Mouse (Mus musculus): ENCODE results near the gene Adam15.

Adam15 gene

DNA sequence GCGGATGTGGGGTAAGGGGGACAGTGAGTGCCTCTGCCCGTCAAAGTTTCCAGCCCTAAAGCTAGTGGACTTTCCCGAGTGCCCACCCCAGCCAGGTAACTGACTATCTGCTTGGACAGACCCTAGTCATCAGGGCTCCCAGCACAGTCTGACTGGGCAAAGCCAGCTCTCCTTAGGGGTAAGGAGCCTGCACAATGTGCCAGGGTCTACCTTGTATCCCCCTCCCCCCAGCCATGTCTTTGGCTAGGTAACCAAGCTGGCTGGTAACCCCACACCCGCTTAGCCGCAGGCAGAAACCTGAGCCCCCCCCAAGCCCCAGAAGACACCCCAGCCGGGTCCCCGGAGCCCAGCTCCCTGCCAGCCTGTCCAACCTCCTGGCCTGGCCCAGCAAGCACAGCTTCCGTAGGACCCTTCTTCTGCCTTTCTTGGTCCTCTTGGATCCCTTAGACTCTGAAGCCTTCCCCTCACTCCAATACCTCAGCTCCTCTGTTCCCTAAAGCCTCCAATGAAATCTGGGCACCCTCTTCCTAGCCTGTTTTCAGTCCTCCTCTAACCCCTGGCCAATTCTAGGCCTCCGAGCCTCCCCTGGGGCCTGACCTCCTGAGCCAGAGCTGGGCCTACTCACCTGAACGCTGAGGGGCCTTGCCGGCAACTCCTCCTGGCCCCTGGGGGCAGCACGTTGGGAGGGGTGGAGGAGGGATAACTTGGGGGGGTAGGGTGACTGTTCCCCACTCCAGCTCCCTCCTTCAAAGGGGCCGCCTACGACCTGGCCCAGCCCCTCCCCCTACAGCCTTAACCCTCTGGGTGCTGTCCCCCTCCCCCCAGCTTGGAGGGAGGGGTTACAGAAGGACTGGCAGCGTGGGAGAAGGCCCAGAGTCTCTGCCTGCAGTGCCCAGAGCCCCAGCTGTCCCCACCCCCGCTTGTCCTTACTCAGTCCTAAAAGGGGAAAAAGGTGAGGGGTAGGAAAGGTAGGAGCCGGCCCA, 36.9 kb upstream of the Adam15 start:
- Histone ChIP-seq H3K27me3 (ENCODE audit: insufficient read depth, low read length) (peaks cover 32% of the 10 kb centered on the region), H3K36me3 (ENCODE audit: insufficient read depth, low read length) (no peaks in the 10 kb centered on the region), H3K4me3 (replicated peaks; ENCODE audit: low read length) (peak overlapping the region; percentile 46), H3K4me1 (replicated peaks; ENCODE audit: low read depth, low read length) (peaks cover 99% of the 10 kb centered on the region), H3K9me3 (ENCODE audit: low read length) (no peaks in the 10 kb centered on the region)
- TF ChIP-seq CTCF (conservative IDR thresholded peaks at IDR 0.05; ENCODE audit: low read length) (no peak), POU5F1 (IDR thresholded peaks at IDR 0.05; ENCODE audit: borderline replicate concordance, low read length) (no peak), NANOG (IDR thresholded peaks at IDR 0.05; ENCODE audit: borderline replicate concordance, low read length) (no peak)

DNA sequence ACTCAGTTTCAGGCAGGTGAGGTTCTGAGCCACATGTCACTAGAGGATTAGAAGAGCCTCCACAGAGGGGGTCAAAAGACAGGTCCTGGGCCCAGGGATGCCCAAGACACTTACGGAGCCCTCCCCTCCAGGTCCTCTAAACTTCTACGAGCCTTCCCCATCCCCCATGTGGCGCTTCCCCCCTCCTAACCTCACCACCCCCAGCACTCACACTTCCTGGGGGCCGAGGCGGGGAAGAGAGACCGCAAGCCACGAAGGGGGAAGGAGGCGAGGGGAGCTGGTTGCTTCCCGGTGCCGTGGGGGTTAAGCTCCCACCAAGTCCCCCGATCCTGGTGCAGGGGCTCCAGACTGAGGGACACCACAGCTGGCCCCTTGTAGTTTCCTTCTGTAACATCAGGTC, 35.7 kb upstream of the Adam15 start:
- TF ChIP-seq POU5F1 (IDR thresholded peaks at IDR 0.05; ENCODE audit: borderline replicate concordance, low read length), result no peak
- TF ChIP-seq NANOG (IDR thresholded peaks at IDR 0.05; ENCODE audit: borderline replicate concordance, low read length), result no peak
- TF ChIP-seq CTCF (conservative IDR thresholded peaks at IDR 0.05; ENCODE audit: low read length), result no peak
- H3K27me3 ChIP-seq (ENCODE audit: insufficient read depth, low read length), result peaks cover 31% of the 10 kb centered on the region
- H3K9me3 ChIP-seq (ENCODE audit: low read length), result no peaks in the 10 kb centered on the region
- H3K4me1 ChIP-seq (replicated peaks; ENCODE audit: low read depth, low read length), result peaks cover 99% of the 10 kb centered on the region
- H3K36me3 ChIP-seq (ENCODE audit: insufficient read depth, low read length), result peaks cover 1% of the 10 kb centered on the region; the same call in 1 of the 2 replicates
- H3K4me3 ChIP-seq (replicated peaks; ENCODE audit: low read length), result peak overlapping the region; percentile 43

DNA sequence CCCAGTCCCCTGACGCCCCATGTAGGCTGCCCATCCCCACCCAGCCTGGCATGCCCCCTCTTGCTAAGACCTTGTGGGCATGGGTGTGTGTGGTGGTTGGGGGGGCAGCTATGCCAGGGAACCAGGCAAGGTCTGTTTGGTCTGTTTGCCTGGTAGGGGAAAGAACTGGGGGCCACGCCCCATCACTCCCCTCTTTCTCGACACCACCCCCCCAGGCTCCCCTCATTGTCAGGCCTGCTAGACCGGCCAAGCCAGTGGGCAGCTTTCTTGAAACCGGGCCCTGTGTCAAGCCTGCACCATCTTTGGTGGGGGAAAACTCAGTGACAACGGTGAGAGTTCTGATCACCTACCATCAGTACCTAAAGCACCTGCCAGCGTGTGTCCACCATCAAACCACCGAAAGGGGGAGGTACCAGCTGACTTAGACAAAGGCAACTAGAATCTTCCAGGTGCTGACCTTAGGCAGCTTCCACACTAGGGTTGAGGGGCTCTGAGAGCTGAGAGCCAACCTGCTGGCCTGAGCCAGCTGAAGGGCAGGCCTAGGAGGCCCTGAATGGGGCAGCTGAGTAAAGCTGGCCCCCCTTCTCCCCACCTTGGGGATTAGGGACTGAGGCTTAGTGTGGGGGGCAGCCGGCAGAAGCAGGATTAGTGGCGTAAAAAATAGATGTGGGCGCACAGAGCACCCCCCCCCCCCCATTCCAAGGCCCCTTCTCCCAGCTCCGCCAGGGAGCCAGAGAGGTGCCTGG, 34.7 kb upstream of the Adam15 start:
- TF ChIP-seq NANOG (IDR thresholded peaks at IDR 0.05; ENCODE audit: borderline replicate concordance, low read length) (no peak), CTCF (conservative IDR thresholded peaks at IDR 0.05; ENCODE audit: low read length) (no peak), POU5F1 (IDR thresholded peaks at IDR 0.05; ENCODE audit: borderline replicate concordance, low read length) (no peak)
- H3K36me3 ChIP-seq (ENCODE audit: insufficient read depth, low read length), result peaks cover 10% of the 10 kb centered on the region
- H3K4me1 ChIP-seq (replicated peaks; ENCODE audit: low read depth, low read length), result peaks cover 99% of the 10 kb centered on the region
- H3K9me3 ChIP-seq (ENCODE audit: low read length), result no peaks in the 10 kb centered on the region
- H3K27me3 ChIP-seq (ENCODE audit: insufficient read depth, low read length), result peaks cover 33% of the 10 kb centered on the region
- H3K4me3 ChIP-seq (replicated peaks; ENCODE audit: low read length), result peak overlapping the region; percentile 43

DNA sequence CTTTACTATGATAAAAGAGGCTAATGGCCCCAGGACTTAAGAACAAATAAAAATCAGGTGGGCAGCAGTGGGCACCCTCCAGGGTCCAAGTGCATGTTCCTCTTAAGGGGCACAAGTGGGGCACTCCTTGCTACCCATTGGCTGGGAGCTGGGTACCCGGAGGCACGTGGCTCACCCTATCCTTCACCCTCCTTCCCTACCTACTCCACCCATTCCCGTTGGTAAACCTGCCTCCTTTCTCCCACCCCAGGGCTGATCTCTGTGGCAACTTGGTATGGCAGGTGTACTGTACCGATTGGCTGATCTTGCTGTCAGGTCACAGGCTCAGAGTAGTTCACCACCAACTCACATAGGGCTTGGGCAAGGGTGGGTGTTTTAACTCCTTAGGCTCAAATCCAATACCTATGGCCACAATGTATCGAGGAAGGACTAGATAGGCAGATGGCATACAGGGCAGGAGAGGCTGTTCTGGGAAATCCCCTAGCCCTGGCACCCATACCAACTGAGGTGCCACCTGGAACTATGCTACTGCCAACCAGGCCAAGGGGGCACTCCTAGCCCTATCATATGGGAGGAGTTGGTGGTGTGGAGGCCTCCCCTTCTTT, 34.0 kb upstream of the Adam15 start:
- peaks cover 35% of the 10 kb centered on the region for H3K27me3 ChIP-seq (ENCODE audit: insufficient read depth, low read length)
- no peak for TF ChIP-seq NANOG (IDR thresholded peaks at IDR 0.05; ENCODE audit: borderline replicate concordance, low read length)
- TF ChIP-seq CTCF (conservative IDR thresholded peaks at IDR 0.05; ENCODE audit: low read length), result no peak
- no peak for TF ChIP-seq POU5F1 (IDR thresholded peaks at IDR 0.05; ENCODE audit: borderline replicate concordance, low read length)
- H3K9me3 ChIP-seq (ENCODE audit: low read length), result no peaks in the 10 kb centered on the region
- peaks cover 100% of the 10 kb centered on the region for H3K4me1 ChIP-seq (replicated peaks; ENCODE audit: low read depth, low read length)
- peak overlapping the region; percentile 39 for H3K4me3 ChIP-seq (replicated peaks; ENCODE audit: low read length)
- H3K36me3 ChIP-seq (ENCODE audit: insufficient read depth, low read length), result peaks cover 13% of the 10 kb centered on the region

DNA sequence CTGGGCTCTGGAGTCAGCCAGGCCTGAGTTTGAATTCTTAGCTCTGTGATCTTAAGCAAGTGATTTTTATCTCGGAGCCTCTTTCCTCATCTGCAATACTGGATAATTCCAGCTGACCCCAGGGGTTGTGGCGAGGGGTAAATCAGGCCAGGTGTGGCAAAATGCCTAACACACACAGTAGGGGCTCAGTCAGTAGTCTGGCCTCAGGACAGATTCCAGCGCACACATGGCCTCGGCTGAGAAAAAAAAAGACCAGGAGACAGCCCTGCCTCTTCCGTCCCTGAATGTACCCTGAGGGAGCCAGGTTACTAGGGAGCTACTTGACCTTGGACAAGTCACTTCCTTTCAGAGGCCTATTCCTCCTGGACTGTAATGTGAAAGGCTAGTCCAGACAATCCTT, 33.2 kb upstream of the Adam15 start:
- TF ChIP-seq CTCF (conservative IDR thresholded peaks at IDR 0.05; ENCODE audit: low read length) (no peak), NANOG (IDR thresholded peaks at IDR 0.05; ENCODE audit: borderline replicate concordance, low read length) (no peak), POU5F1 (IDR thresholded peaks at IDR 0.05; ENCODE audit: borderline replicate concordance, low read length) (no peak)
- H3K9me3 ChIP-seq (ENCODE audit: low read length), result no peaks in the 10 kb centered on the region
- peaks cover 97% of the 10 kb centered on the region for H3K4me1 ChIP-seq (replicated peaks; ENCODE audit: low read depth, low read length)
- H3K4me3 ChIP-seq (replicated peaks; ENCODE audit: low read length), result peak overlapping the region; percentile 39
- H3K36me3 ChIP-seq (ENCODE audit: insufficient read depth, low read length), result peaks cover 13% of the 10 kb centered on the region
- H3K27me3 ChIP-seq (ENCODE audit: insufficient read depth, low read length), result peaks cover 35% of the 10 kb centered on the region

DNA sequence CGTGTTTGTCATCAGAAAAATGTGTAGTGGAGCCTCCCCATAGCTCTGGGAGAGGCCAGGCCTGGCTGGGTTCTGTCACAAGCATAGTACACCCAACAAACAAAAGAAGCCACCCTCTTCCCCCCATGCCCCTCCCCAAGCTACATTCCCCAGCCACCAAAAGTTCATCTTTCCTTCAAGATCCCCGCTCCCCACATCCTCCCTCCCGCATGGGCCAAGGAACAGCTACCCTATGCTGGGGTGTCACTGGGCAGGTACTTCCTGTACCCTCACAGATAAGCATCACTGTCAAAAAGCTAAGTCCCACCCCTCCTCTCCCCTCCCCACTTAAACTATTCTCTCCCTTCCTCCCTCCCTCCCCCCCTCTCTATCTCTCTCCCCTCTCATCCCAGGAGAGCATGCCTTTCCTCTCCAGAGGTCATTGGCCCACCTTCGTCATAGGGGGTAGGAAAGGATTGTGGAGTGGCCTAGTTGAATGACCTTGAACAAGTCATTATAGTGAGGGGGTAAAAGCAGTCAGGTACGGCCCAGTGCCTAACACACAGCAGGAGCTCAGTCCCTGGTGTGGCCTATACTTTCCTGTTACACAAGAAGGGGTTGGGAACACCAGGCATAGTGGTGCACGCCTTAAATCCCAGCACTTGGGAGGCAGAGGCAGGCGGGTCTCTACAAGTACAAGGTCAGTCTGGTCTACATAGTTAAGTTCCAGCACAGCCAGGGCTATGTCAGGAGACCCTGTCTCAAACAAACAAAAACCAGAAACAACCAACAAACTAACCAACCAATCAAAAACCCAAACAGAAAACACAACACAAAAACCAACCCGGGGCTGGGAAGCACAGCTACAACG, 32.5 kb upstream of the Adam15 start:
- H3K9me3 ChIP-seq (ENCODE audit: low read length), result no peaks in the 10 kb centered on the region
- peaks cover 13% of the 10 kb centered on the region for H3K36me3 ChIP-seq (ENCODE audit: insufficient read depth, low read length)
- H3K4me3 ChIP-seq (replicated peaks; ENCODE audit: low read length), result peak overlapping the region; percentile 78
- H3K4me1 ChIP-seq (replicated peaks; ENCODE audit: low read depth, low read length), result peaks cover 97% of the 10 kb centered on the region
- no peak for TF ChIP-seq POU5F1 (IDR thresholded peaks at IDR 0.05; ENCODE audit: borderline replicate concordance, low read length)
- peak; percentile 30; the same call in 1 of the 2 replicates for TF ChIP-seq NANOG (IDR thresholded peaks at IDR 0.05; ENCODE audit: borderline replicate concordance, low read length)
- no peak for TF ChIP-seq CTCF (conservative IDR thresholded peaks at IDR 0.05; ENCODE audit: low read length)
- H3K27me3 ChIP-seq (ENCODE audit: insufficient read depth, low read length), result peaks cover 35% of the 10 kb centered on the region

DNA sequence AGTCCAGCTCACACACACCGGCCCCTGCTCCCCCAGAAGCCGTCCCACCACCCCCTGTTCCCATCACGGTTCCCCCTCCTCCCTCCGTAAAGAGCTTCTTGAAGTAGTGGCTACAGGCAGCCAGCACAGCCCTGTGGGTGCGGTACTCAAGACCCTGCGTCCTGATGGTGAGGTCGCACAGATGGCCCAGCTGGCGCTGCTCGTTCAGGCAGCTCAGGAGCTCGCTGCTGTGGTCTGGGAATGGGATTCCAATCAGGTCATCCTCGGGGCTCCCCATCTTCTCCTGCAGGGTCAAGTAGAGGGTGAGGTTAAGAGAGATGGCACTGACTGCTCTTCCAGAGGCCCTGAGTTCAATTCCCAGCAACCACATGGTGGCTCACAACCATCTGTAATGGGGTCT, 31.4 kb upstream of the Adam15 start:
- Histone ChIP-seq H3K27me3 (ENCODE audit: insufficient read depth, low read length) (peaks cover 32% of the 10 kb centered on the region), H3K4me3 (replicated peaks; ENCODE audit: low read length) (peak overlapping the region; percentile 78), H3K9me3 (ENCODE audit: low read length) (no peaks in the 10 kb centered on the region), H3K36me3 (ENCODE audit: insufficient read depth, low read length) (peaks cover 17% of the 10 kb centered on the region), H3K4me1 (replicated peaks; ENCODE audit: low read depth, low read length) (peaks cover 97% of the 10 kb centered on the region)
- no peak for TF ChIP-seq POU5F1 (IDR thresholded peaks at IDR 0.05; ENCODE audit: borderline replicate concordance, low read length)
- TF ChIP-seq NANOG (IDR thresholded peaks at IDR 0.05; ENCODE audit: borderline replicate concordance, low read length), result no peak
- no peak for TF ChIP-seq CTCF (conservative IDR thresholded peaks at IDR 0.05; ENCODE audit: low read length)
